Mouse (Mus musculus): ENCODE measurements around the gene Selenof. TPM values are rescaled to one million over a fixed set of nuclear protein-coding genes. Genes with fewer than 3 reads are reported as not detected.

The Selenof gene
- polyA plus RNA-seq, 1 experiment: 264 TPM

- Histone ChIP-seq H3K4me2 (ENCODE audit: low read depth) (peak overlapping the region; percentile 4), H3K4me3 (no peak overlapping the region), H3K79me2 (ENCODE audit: control insufficient read depth, insufficient read depth) (peaks cover 99% of the 10 kb centered on the region), H3K27me3 (ENCODE audit: control insufficient read depth, insufficient read depth, insufficient read length) (no peaks in the 10 kb centered on the region), H3ac (ENCODE audit: control insufficient read depth, insufficient read length) (no peak overlapping the region), H3K36me3 (ENCODE audit: control insufficient read depth, insufficient read depth) (no peaks in the 10 kb centered on the region)
- no peak for TF ChIP-seq POLR2AphosphoS2 (IDR thresholded peaks at IDR 0.05; ENCODE audit: insufficient read length, low read depth)
- TF ChIP-seq MAX (IDR thresholded peaks at IDR 0.05; ENCODE audit: low read depth): no peak
- no peak for TF ChIP-seq SRF (IDR thresholded peaks at IDR 0.05; ENCODE audit: control insufficient read depth, insufficient read length, low read depth)
- TF ChIP-seq TCF3 (IDR thresholded peaks at IDR 0.05; ENCODE audit: insufficient read length, low read depth): no peak
- no peak for TF ChIP-seq POLR2A (IDR thresholded peaks at IDR 0.05; ENCODE audit: insufficient read length, low read depth)
- no peak for TF ChIP-seq USF1 (IDR thresholded peaks at IDR 0.05; ENCODE audit: low read depth)
- TF ChIP-seq MYOD1 (IDR thresholded peaks at IDR 0.05; ENCODE audit: control insufficient read depth in 1 of 3, insufficient read length in 2 of 3, low read depth in 2 of 3): no peak
- no peak for TF ChIP-seq E2F4 (IDR thresholded peaks at IDR 0.05; ENCODE audit: insufficient read depth)
- no peak for TF ChIP-seq REST (IDR thresholded peaks at IDR 0.05; ENCODE audit: insufficient read depth, insufficient read length)
- no peak for TF ChIP-seq TCF12 (IDR thresholded peaks at IDR 0.05; ENCODE audit: insufficient read depth, poor library complexity, severe bottlenecking)
- no peak for TF ChIP-seq MYOG (IDR thresholded peaks at IDR 0.05; ENCODE audit: control insufficient read depth in 1 of 3, insufficient read depth in 1 of 3, insufficient read length in 2 of 3, low read depth in 2 of 3)
- TF ChIP-seq CEBPB (IDR thresholded peaks at IDR 0.05; ENCODE audit: insufficient read depth, poor library complexity, severe bottlenecking): no peak
Measured at GRCm38 (mm10) chr3:144558274-144558673, 11.8 kb upstream of the Selenof start.

GRCm38 (mm10) chr3:144561511-144562250 is 8.4 kb upstream of the Selenof start:
- no peak overlapping the region for H3K4me2 ChIP-seq (ENCODE audit: low read depth)
- no peaks in the 10 kb centered on the region for H3K27me3 ChIP-seq (ENCODE audit: control insufficient read depth, insufficient read depth, insufficient read length)
- H3K36me3 ChIP-seq (ENCODE audit: control insufficient read depth, insufficient read depth): no peaks in the 10 kb centered on the region
- no peak overlapping the region for H3K4me3 ChIP-seq
- no peak for TF ChIP-seq MYOD1 (IDR thresholded peaks at IDR 0.05; ENCODE audit: control insufficient read depth in 1 of 3, insufficient read length in 2 of 3, low read depth in 2 of 3)
- TF ChIP-seq SRF (IDR thresholded peaks at IDR 0.05; ENCODE audit: control insufficient read depth, insufficient read length, low read depth): no peak
- no peak for TF ChIP-seq MAX (IDR thresholded peaks at IDR 0.05; ENCODE audit: low read depth)
- no peak for TF ChIP-seq POLR2AphosphoS2 (IDR thresholded peaks at IDR 0.05; ENCODE audit: insufficient read length, low read depth)
- no peak for TF ChIP-seq MYOG (IDR thresholded peaks at IDR 0.05; ENCODE audit: control insufficient read depth in 1 of 3, insufficient read depth in 1 of 3, insufficient read length in 2 of 3, low read depth in 2 of 3)
- no peak for TF ChIP-seq E2F4 (IDR thresholded peaks at IDR 0.05; ENCODE audit: insufficient read depth)
- no peak for TF ChIP-seq REST (IDR thresholded peaks at IDR 0.05; ENCODE audit: insufficient read depth, insufficient read length)
- no peak for TF ChIP-seq USF1 (IDR thresholded peaks at IDR 0.05; ENCODE audit: low read depth)
- TF ChIP-seq TCF12 (IDR thresholded peaks at IDR 0.05; ENCODE audit: insufficient read depth, poor library complexity, severe bottlenecking): no peak
- no peak for TF ChIP-seq TCF3 (IDR thresholded peaks at IDR 0.05; ENCODE audit: insufficient read length, low read depth)
- no peak for TF ChIP-seq CEBPB (IDR thresholded peaks at IDR 0.05; ENCODE audit: insufficient read depth, poor library complexity, severe bottlenecking)
- no peak for TF ChIP-seq POLR2A (IDR thresholded peaks at IDR 0.05; ENCODE audit: insufficient read length, low read depth)
- no peak overlapping the region for H3ac ChIP-seq (ENCODE audit: control insufficient read depth, insufficient read length)
- peaks cover 99% of the 10 kb centered on the region for H3K79me2 ChIP-seq (ENCODE audit: control insufficient read depth, insufficient read depth)

- Histone ChIP-seq H3K79me2 (ENCODE audit: control insufficient read depth, insufficient read depth) (peaks cover 99% of the 10 kb centered on the region), H3K27me3 (ENCODE audit: control insufficient read depth, insufficient read depth, insufficient read length) (no peaks in the 10 kb centered on the region), H3K36me3 (ENCODE audit: control insufficient read depth, insufficient read depth) (no peaks in the 10 kb centered on the region), H3K4me2 (ENCODE audit: low read depth) (no peak overlapping the region), H3ac (ENCODE audit: control insufficient read depth, insufficient read length) (no peak overlapping the region), H3K4me3 (no peak overlapping the region)
- TF ChIP-seq TCF12 (IDR thresholded peaks at IDR 0.05; ENCODE audit: insufficient read depth, poor library complexity, severe bottlenecking) (no peak), CEBPB (IDR thresholded peaks at IDR 0.05; ENCODE audit: insufficient read depth, poor library complexity, severe bottlenecking) (no peak), MYOG (IDR thresholded peaks at IDR 0.05; ENCODE audit: control insufficient read depth in 1 of 3, insufficient read depth in 1 of 3, insufficient read length in 2 of 3, low read depth in 2 of 3) (no peak), USF1 (IDR thresholded peaks at IDR 0.05; ENCODE audit: low read depth) (no peak), MAX (IDR thresholded peaks at IDR 0.05; ENCODE audit: low read depth) (no peak), TCF3 (IDR thresholded peaks at IDR 0.05; ENCODE audit: insufficient read length, low read depth) (no peak), POLR2A (IDR thresholded peaks at IDR 0.05; ENCODE audit: insufficient read length, low read depth) (no peak), POLR2AphosphoS2 (IDR thresholded peaks at IDR 0.05; ENCODE audit: insufficient read length, low read depth) (no peak), E2F4 (IDR thresholded peaks at IDR 0.05; ENCODE audit: insufficient read depth) (no peak)
Measured at GRCm38 (mm10) chr3:144563916-144564315, 6.2 kb upstream of the Selenof start.

- no peak overlapping the region for H3K4me3 ChIP-seq
- no peak overlapping the region for H3ac ChIP-seq (ENCODE audit: control insufficient read depth, insufficient read length)
- H3K36me3 ChIP-seq (ENCODE audit: control insufficient read depth, insufficient read depth): no peaks in the 10 kb centered on the region
- no peak overlapping the region for H3K4me2 ChIP-seq (ENCODE audit: low read depth)
- H3K79me2 ChIP-seq (ENCODE audit: control insufficient read depth, insufficient read depth): peaks cover 92% of the 10 kb centered on the region
- H3K27me3 ChIP-seq (ENCODE audit: control insufficient read depth, insufficient read depth, insufficient read length): no peaks in the 10 kb centered on the region
- TF ChIP-seq POLR2AphosphoS2 (IDR thresholded peaks at IDR 0.05; ENCODE audit: insufficient read length, low read depth) (no peak), TCF3 (IDR thresholded peaks at IDR 0.05; ENCODE audit: insufficient read length, low read depth) (no peak), E2F4 (IDR thresholded peaks at IDR 0.05; ENCODE audit: insufficient read depth) (no peak), POLR2A (IDR thresholded peaks at IDR 0.05; ENCODE audit: insufficient read length, low read depth) (no peak), SRF (IDR thresholded peaks at IDR 0.05; ENCODE audit: control insufficient read depth, insufficient read length, low read depth) (no peak), MAX (IDR thresholded peaks at IDR 0.05; ENCODE audit: low read depth) (no peak), MYOG (IDR thresholded peaks at IDR 0.05; ENCODE audit: control insufficient read depth in 1 of 3, insufficient read depth in 1 of 3, insufficient read length in 2 of 3, low read depth in 2 of 3) (no peak), USF1 (IDR thresholded peaks at IDR 0.05; ENCODE audit: low read depth) (no peak), TCF12 (IDR thresholded peaks at IDR 0.05; ENCODE audit: insufficient read depth, poor library complexity, severe bottlenecking) (no peak), CEBPB (IDR thresholded peaks at IDR 0.05; ENCODE audit: insufficient read depth, poor library complexity, severe bottlenecking) (no peak), REST (IDR thresholded peaks at IDR 0.05; ENCODE audit: insufficient read depth, insufficient read length) (no peak), MYOD1 (IDR thresholded peaks at IDR 0.05; ENCODE audit: control insufficient read depth in 1 of 3, insufficient read length in 2 of 3, low read depth in 2 of 3) (no peak)
Measured at GRCm38 (mm10) chr3:144565212-144565611, 4.9 kb upstream of the Selenof start.
